Mouse (Mus musculus) stomach, postnatal 0 days (tissue): Measurements from ENCODE around the gene Otud4.

Experiments used
- CTCF ChIP-seq: IDR thresholded peaks from 2 replicates; pipeline ENCODE4 v1.5.1; 2016; ENCODE audit warnings: antibody characterized with exemption, low read depth, mild to moderate bottlenecking, moderate library complexity
- EP300 ChIP-seq: optimal IDR thresholded peaks from 2 replicates; pipeline ENCODE3; 2016; ENCODE audit warnings: antibody characterized with exemption

GRCm38 (mm10) chr8:79636151-79636550 lies 3.3 kb upstream of the Otud4 start:
- no peak for TF ChIP-seq CTCF
- no peak for TF ChIP-seq EP300
